Mouse (Mus musculus) olfactory bulb, adult 2 months (tissue): ENCODE data around the gene Lrrc49. TPM values are rescaled to one million over a fixed set of nuclear protein-coding genes. Genes with fewer than 3 reads are reported as not detected.

ENCODE experiments used
- H3K27ac ChIP-seq: fragments of 200-500 bp; 2 replicates; pipeline ENCODE4 v1.5.1; 2012; ENCODE audit warnings: low read depth, low read length; ENCODE audit not compliant: insufficient read depth
- H3K4me1 ChIP-seq: fragments of 200-500 bp; 2 replicates; pipeline ENCODE4 v1.6.1; 2012; ENCODE audit warnings: low read length; ENCODE audit not compliant: control insufficient read depth, insufficient read depth
- H3K4me3 ChIP-seq: fragments of 200-500 bp; 2 replicates; pipeline ENCODE4 v1.5.1; 2012; ENCODE audit warnings: mild to moderate bottlenecking, low read depth, low read length, moderate library complexity; ENCODE audit not compliant: insufficient read depth
- CTCF ChIP-seq: fragments of 200-500 bp; IDR thresholded peaks from 2 replicates; pipeline ENCODE4 v1.5.1; 2012; ENCODE audit warnings: low read depth, mild to moderate bottlenecking, low read length, moderate library complexity; ENCODE audit not compliant: insufficient read depth
- POLR2A ChIP-seq: fragments of 200-500 bp; IDR thresholded peaks from 2 replicates; pipeline ENCODE4 v1.6.1; 2012; ENCODE audit warnings: mild to moderate bottlenecking, low read depth, low read length, moderate library complexity; ENCODE audit not compliant: insufficient read depth
- WGBS: fragments of 180-500 bp; shearing (Covaris S2); methylation state at CpG from one replicate; pipeline ENCODE4 v1.1.7; 2018; 5-methylcytosine and 5-hydroxymethylcytosine counted together
- polyA plus RNA-seq: library from polyadenylated mRNA; stranded (reverse); fragments of >200 nt; gene quantifications from 2 replicates; pipeline ENCODE4 v1.2.4, GENCODE M21; 2012; ENCODE audit warnings: low replicate concordance; ENCODE audit not compliant: missing spikeins, insufficient read depth, insufficient read length

Gene Lrrc49
- polyA plus RNA-seq, 1 experiment, result not detected

- H3K4me3 ChIP-seq, result peak overlapping the region; percentile 20; the same call in 1 of the 2 replicates
- TF ChIP-seq CTCF, result no peak
- no peak for TF ChIP-seq POLR2A
- H3K27ac ChIP-seq, result no peak overlapping the region
- H3K4me1 ChIP-seq, result peaks cover 6% of the 10 kb centered on the region; the same call in 1 of the 2 replicates
- WGBS, result 77% methylated on average over 5 of the region's 5 CpGs
These were observed 166.8 kb downstream of the Lrrc49 start for GRCm38 (mm10) chr9:60521143-60521542.

DNA sequence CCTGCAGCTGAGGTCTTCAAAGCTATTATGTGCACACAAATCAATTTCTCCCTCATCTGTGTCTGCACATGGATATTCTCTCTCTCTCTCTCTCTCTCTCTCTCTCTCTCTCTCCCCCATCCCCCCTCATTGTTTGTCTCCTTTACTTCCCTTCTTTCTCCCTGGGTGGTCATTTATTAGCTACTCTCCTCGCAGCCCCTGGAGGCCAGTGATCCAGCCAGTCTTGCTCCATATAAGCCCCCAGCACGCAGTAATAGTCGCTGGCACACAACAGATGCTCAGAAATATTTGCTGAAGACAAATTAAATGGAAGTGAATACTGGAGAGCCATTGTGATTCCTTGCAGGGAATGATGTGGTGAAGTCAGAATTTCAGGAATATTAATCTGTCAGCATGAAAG, 168.4 kb downstream of the Lrrc49 start:
- Histone ChIP-seq H3K27ac (no peak overlapping the region), H3K4me1 (peaks cover 6% of the 10 kb centered on the region; the same call in 1 of the 2 replicates), H3K4me3 (no peak overlapping the region)
- TF ChIP-seq POLR2A, result no peak
- 78% methylated on average over 3 of the region's 3 CpGs for WGBS

Other genes with a start within 250 kb of the Lrrc49 start
- not detected in 2 replicates for gene Thsd4, start 166.1 kb downstream of the Lrrc49 start, polyA plus RNA-seq
- not detected in 2 replicates for gene Larp6, start 24.8 kb upstream of the Lrrc49 start, polyA plus RNA-seq
- not detected in 2 replicates for gene Uaca, start 106.4 kb upstream of the Lrrc49 start, polyA plus RNA-seq